Mouse (Mus musculus): ENCODE measurements around the gene Actr6.

- TF ChIP-seq CTCF (IDR thresholded peaks at IDR 0.05; ENCODE audit: low read depth), result no peak
- TF ChIP-seq EP300 (IDR thresholded peaks at IDR 0.05; ENCODE audit: low read depth), result no peak
Observed at GRCm38 (mm10) chr10:89678054-89678453, 54.0 kb downstream of the Actr6 start.

All from heart, postnatal 0 days (tissue).